Mouse (Mus musculus) midbrain, embryonic 12.5 days (tissue): ENCODE data around the gene Kif5c. TPM values are rescaled to one million over a fixed set of nuclear protein-coding genes. Genes with fewer than 3 reads are reported as not detected.
A peak's percentile ranks its signal among the peaks of the same experiment; 100 is the strongest.

ENCODE experiments used
- ATAC-seq: fragments of 200-750 bp; cut with Nextera tagmentation; 2 replicates; pipeline ENCODE4 v1.8.0; 2017; ENCODE audit warnings: low read depth, moderate TSS enrichment, moderate library complexity; ENCODE audit not compliant: low FRiP score
- H3K27ac ChIP-seq: fragments of 300-500 bp; sonication (generic); replicated peaks from 2 replicates; pipeline ENCODE4 v1.5.1; 2016; ENCODE audit warnings: mild to moderate bottlenecking
- H3K27me3 ChIP-seq: fragments of 300-500 bp; sonication (generic); 2 replicates; pipeline ENCODE4 v1.6.1; 2016; ENCODE audit warnings: mild to moderate bottlenecking
- H3K36me3 ChIP-seq: fragments of 300-500 bp; sonication (generic); 2 replicates; pipeline ENCODE4 v1.6.1; 2016
- H3K4me1 ChIP-seq: fragments of 300-500 bp; sonication (generic); 2 replicates; pipeline ENCODE4 v1.6.1; 2016
- H3K4me2 ChIP-seq: fragments of 300-500 bp; sonication (generic); replicated peaks from 2 replicates; pipeline ENCODE4 v1.6.1; 2016; ENCODE audit warnings: mild to moderate bottlenecking, moderate library complexity
- H3K4me3 ChIP-seq: fragments of 300-500 bp; sonication (generic); 2 replicates; pipeline ENCODE4 v1.5.1; 2016; ENCODE audit warnings: mild to moderate bottlenecking
- H3K9ac ChIP-seq: fragments of 300-500 bp; sonication (generic); replicated peaks from 2 replicates; pipeline ENCODE4 v1.6.1; 2016; ENCODE audit warnings: mild to moderate bottlenecking, moderate library complexity
- H3K9me3 ChIP-seq: fragments of 300-500 bp; sonication (generic); 2 replicates; pipeline ENCODE4 v1.6.1; 2016; ENCODE audit warnings: mild to moderate bottlenecking
- WGBS: fragments of 180-500 bp; shearing (Covaris S2); methylation state at CpG from one replicate; pipeline ENCODE4 v1.1.7; 2016; 5-methylcytosine and 5-hydroxymethylcytosine counted together
- polyA plus RNA-seq: library from polyadenylated mRNA; unstranded; fragments of >200 nt; fragmentation: Nextera tagmentation; extraction: Ambion mirVana; gene quantifications from 2 replicates; pipeline ENCODE4 v1.2.1, GENCODE M21; 2016

The Kif5c gene
- polyA plus RNA-seq, 1 experiment from 2014 or later: 131 TPM

GRCm38 (mm10) chr2:49728896-49729610 lies 110.0 kb downstream of the Kif5c start:
- H3K27me3 ChIP-seq: no peaks in the 10 kb centered on the region
- no peak for ATAC-seq
- H3K4me3 ChIP-seq: no peak overlapping the region
- WGBS: 92% methylated on average over 10 of the region's 10 CpGs
- no peaks in the 10 kb centered on the region for H3K9me3 ChIP-seq
- peaks cover 12% of the 10 kb centered on the region; the same call in 1 of the 2 replicates for H3K4me1 ChIP-seq
- H3K9ac ChIP-seq: no peak overlapping the region
- no peak overlapping the region for H3K4me2 ChIP-seq
- no peak overlapping the region for H3K27ac ChIP-seq
- H3K36me3 ChIP-seq: peaks cover 62% of the 10 kb centered on the region

GRCm38 (mm10) chr2:49729611-49729969 lies 110.5 kb downstream of the Kif5c start:
- no peak overlapping the region for H3K4me3 ChIP-seq
- H3K9ac ChIP-seq: no peak overlapping the region
- no peak overlapping the region for H3K27ac ChIP-seq
- H3K36me3 ChIP-seq: peaks cover 59% of the 10 kb centered on the region
- 79% methylated on average over 2 of the region's 2 CpGs for WGBS
- H3K4me1 ChIP-seq: peaks cover 12% of the 10 kb centered on the region; the same call in 1 of the 2 replicates
- H3K27me3 ChIP-seq: no peaks in the 10 kb centered on the region
- H3K9me3 ChIP-seq: no peaks in the 10 kb centered on the region
- H3K4me2 ChIP-seq: no peak overlapping the region
- no peak for ATAC-seq

GRCm38 (mm10) chr2:49730183-49730582 lies 111.1 kb downstream of the Kif5c start:
- peaks cover 58% of the 10 kb centered on the region for H3K36me3 ChIP-seq

GRCm38 (mm10) chr2:49732745-49733655 lies 113.9 kb downstream of the Kif5c start:
- Histone ChIP-seq H3K9me3 (no peaks in the 10 kb centered on the region), H3K27me3 (no peaks in the 10 kb centered on the region), H3K4me3 (no peak overlapping the region), H3K9ac (no peak overlapping the region), H3K4me2 (no peak overlapping the region), H3K4me1 (0 out of 2 replicates have a peak, but pooled peaks cover 6% of the 10 kb centered on the region), H3K27ac (0 out of 2 replicates have a peak overlapping the region, but pooled peaks have one; percentile 25), H3K36me3 (peaks cover 73% of the 10 kb centered on the region)
- ATAC-seq: no peak
- WGBS: 77% methylated on average over 11 of the region's 11 CpGs

More at GRCm38 (mm10) chr2:49730183-49730582, 111.1 kb downstream of the Kif5c start:
- WGBS: 63% methylated on average over 5 of the region's 5 CpGs
- H3K27me3 ChIP-seq: no peaks in the 10 kb centered on the region
- no peak overlapping the region for H3K4me2 ChIP-seq
- peaks cover 12% of the 10 kb centered on the region; the same call in 1 of the 2 replicates for H3K4me1 ChIP-seq
- no peak overlapping the region for H3K27ac ChIP-seq
- H3K9ac ChIP-seq: no peak overlapping the region
- ATAC-seq: no peak
- H3K4me3 ChIP-seq: no peak overlapping the region
- no peaks in the 10 kb centered on the region for H3K9me3 ChIP-seq

- Histone ChIP-seq H3K4me1 (0 out of 2 replicates have a peak, but pooled peaks cover 6% of the 10 kb centered on the region), H3K9me3 (no peaks in the 10 kb centered on the region), H3K27me3 (no peaks in the 10 kb centered on the region), H3K4me3 (no peak overlapping the region), H3K27ac (0 out of 2 replicates have a peak overlapping the region, but pooled peaks have one; percentile 25), H3K36me3 (peaks cover 75% of the 10 kb centered on the region), H3K9ac (no peak overlapping the region), H3K4me2 (no peak overlapping the region)
- whole genome bisulfite sequencing: 62% methylated on average over 7 of the region's 7 CpGs
- no peak for ATAC-seq
Observed at GRCm38 (mm10) chr2:49733656-49734008, 114.5 kb downstream of the Kif5c start.

- no peak overlapping the region for H3K4me3 ChIP-seq
- no peak overlapping the region for H3K9ac ChIP-seq
- H3K36me3 ChIP-seq: peaks cover 75% of the 10 kb centered on the region
- WGBS: 57% methylated on average over 7 of the region's 7 CpGs
- H3K9me3 ChIP-seq: no peaks in the 10 kb centered on the region
- H3K27ac ChIP-seq: no peak overlapping the region
- H3K4me1 ChIP-seq: 0 out of 2 replicates have a peak, but pooled peaks cover 6% of the 10 kb centered on the region
- H3K4me2 ChIP-seq: no peak overlapping the region
- peak; percentile 64 for ATAC-seq
- H3K27me3 ChIP-seq: no peaks in the 10 kb centered on the region
Observed at GRCm38 (mm10) chr2:49734013-49734780, 115.1 kb downstream of the Kif5c start.

GRCm38 (mm10) chr2:49735386-49735785 lies 116.3 kb downstream of the Kif5c start:
- Histone ChIP-seq H3K4me2 (no peak overlapping the region), H3K27ac (no peak overlapping the region), H3K4me1 (0 out of 2 replicates have a peak, but pooled peaks cover 6% of the 10 kb centered on the region), H3K9ac (no peak overlapping the region), H3K4me3 (no peak overlapping the region), H3K27me3 (no peaks in the 10 kb centered on the region), H3K36me3 (peaks cover 71% of the 10 kb centered on the region), H3K9me3 (no peaks in the 10 kb centered on the region)
- no peak for ATAC-seq
- WGBS: 94% methylated on average over 13 of the region's 13 CpGs

GRCm38 (mm10) chr2:49739046-49739445 lies 119.9 kb downstream of the Kif5c start:
- Histone ChIP-seq H3K27ac (no peak overlapping the region), H3K4me2 (no peak overlapping the region), H3K36me3 (peaks cover 69% of the 10 kb centered on the region)

GRCm38 (mm10) chr2:49741026-49741425 lies 121.9 kb downstream of the Kif5c start:
- 77% methylated on average over 6 of the region's 6 CpGs for WGBS
- no peak overlapping the region for H3K27ac ChIP-seq
- no peaks in the 10 kb centered on the region for H3K27me3 ChIP-seq
- H3K9ac ChIP-seq: no peak overlapping the region
- H3K4me3 ChIP-seq: no peak overlapping the region
- ATAC-seq: no peak
- H3K9me3 ChIP-seq: no peaks in the 10 kb centered on the region
- H3K4me1 ChIP-seq: peaks cover 23% of the 10 kb centered on the region
- no peak overlapping the region for H3K4me2 ChIP-seq
- peaks cover 77% of the 10 kb centered on the region for H3K36me3 ChIP-seq

More at GRCm38 (mm10) chr2:49739046-49739445, 119.9 kb downstream of the Kif5c start:
- WGBS: 94% methylated on average over 5 of the region's 5 CpGs
- Histone ChIP-seq H3K4me3 (no peak overlapping the region), H3K4me1 (peaks cover 19% of the 10 kb centered on the region), H3K27me3 (no peaks in the 10 kb centered on the region), H3K9ac (no peak overlapping the region), H3K9me3 (no peaks in the 10 kb centered on the region)
- ATAC-seq: no peak

- peak overlapping the region; percentile 39; the same call in 1 of the 2 replicates for H3K27ac ChIP-seq
Observed at GRCm38 (mm10) chr2:49741895-49742734, 123.0 kb downstream of the Kif5c start.

GRCm38 (mm10) chr2:49742919-49743318 lies 123.8 kb downstream of the Kif5c start:
- H3K4me1 ChIP-seq: peaks cover 23% of the 10 kb centered on the region
- no peak overlapping the region for H3K9ac ChIP-seq
- no peak for ATAC-seq
- no peak overlapping the region for H3K27ac ChIP-seq
- H3K4me2 ChIP-seq: no peak overlapping the region
- no peaks in the 10 kb centered on the region for H3K9me3 ChIP-seq
- H3K27me3 ChIP-seq: no peaks in the 10 kb centered on the region
- 68% methylated on average over 4 of the region's 4 CpGs for WGBS
- no peak overlapping the region for H3K4me3 ChIP-seq
- peaks cover 80% of the 10 kb centered on the region for H3K36me3 ChIP-seq

More at GRCm38 (mm10) chr2:49741895-49742734, 123.0 kb downstream of the Kif5c start:
- no peak overlapping the region for H3K4me2 ChIP-seq
- H3K36me3 ChIP-seq: peaks cover 78% of the 10 kb centered on the region
- no peak overlapping the region for H3K4me3 ChIP-seq
- ATAC-seq: peak; percentile 45; the same call in 1 of the 2 replicates
- H3K9me3 ChIP-seq: no peaks in the 10 kb centered on the region
- H3K4me1 ChIP-seq: peaks cover 23% of the 10 kb centered on the region
- no peak overlapping the region for H3K9ac ChIP-seq
- H3K27me3 ChIP-seq: no peaks in the 10 kb centered on the region
- WGBS: 78% methylated on average over 16 of the region's 16 CpGs
